Mouse (Mus musculus): ENCODE measurements at regions not wholly inside any gene's neighbourhood (a gene's known extent, or its start where the extent isn't known, plus 50 kb on each side); places are given as distances from the start of the nearest gene placed in this dataset.

DNA sequence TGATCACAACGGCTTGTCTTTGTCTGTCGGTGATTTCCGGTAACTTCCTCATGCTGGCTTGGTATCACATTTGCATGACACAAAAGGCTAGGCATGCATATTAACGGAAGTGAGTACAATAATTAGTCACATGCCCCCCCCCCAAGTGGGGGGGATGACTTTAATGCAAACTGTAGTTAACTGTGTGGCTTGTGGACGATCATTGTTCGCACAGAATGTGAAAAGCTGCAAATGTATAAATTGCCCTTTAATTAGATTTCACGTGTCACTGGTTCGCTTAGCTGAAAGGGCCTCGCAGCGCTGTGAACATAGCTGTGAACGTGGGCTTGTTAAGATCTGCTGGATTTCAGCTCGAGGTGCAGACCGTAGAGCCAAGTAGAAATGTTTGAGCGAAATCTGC, 86.8 kb downstream of the Sox1 start:
- H3K4me1 ChIP-seq (ENCODE audit: control insufficient read depth, insufficient read depth, low read length): no peaks in the 10 kb centered on the region; the same call in 1 of the 2 replicates
- peaks cover 19% of the 10 kb centered on the region for H3K27me3 ChIP-seq (ENCODE audit: control insufficient read depth, insufficient read depth, low read length)
- no peaks in the 10 kb centered on the region for H3K36me3 ChIP-seq (replicated peaks; ENCODE audit: control insufficient read depth, insufficient read depth, low read depth, low read length)
- H3K4me3 ChIP-seq (ENCODE audit: low read depth, low read length): no peak overlapping the region
- H3K9ac ChIP-seq (replicated peaks; ENCODE audit: low read length): no peak overlapping the region
- no peak overlapping the region for H3K4me2 ChIP-seq (ENCODE audit: low read depth, low read length)
- 57% methylated on average over 14 of the region's 14 CpGs for WGBS
- no peak overlapping the region for H3K27ac ChIP-seq (replicated peaks; ENCODE audit: low read depth, low read length)
- no peaks in the 10 kb centered on the region for H3K9me3 ChIP-seq (replicated peaks; ENCODE audit: control insufficient read depth, low read length)
- DNase-seq (ENCODE audit: low spot score) (no peak), ATAC-seq (replicated peaks; ENCODE audit: insufficient number of reproducible peaks, low FRiP score, low TSS enrichment, low read depth) (no peak)

DNA sequence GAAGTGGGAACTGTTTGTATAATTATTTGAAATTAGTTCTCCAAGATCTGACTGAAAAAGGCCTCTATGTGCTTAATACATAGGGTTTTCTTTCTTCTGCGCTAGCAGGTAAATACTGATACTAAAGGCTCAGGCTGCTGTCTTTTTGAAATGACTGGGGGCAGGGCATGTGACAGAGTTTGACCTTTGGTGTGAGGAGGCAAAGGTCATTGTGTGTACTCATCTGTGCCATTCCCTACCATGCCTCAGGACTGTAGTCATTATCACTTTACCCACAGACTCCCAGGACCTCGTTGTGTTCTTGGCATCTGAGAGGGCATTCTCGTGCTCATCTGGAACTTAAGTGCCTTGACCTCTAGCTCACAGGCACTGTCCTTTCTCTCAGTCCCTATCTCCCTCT, 88.5 kb downstream of the Sox1 start:
- Histone ChIP-seq H3K4me1 (ENCODE audit: control insufficient read depth, insufficient read depth, low read length) (no peaks in the 10 kb centered on the region; the same call in 1 of the 2 replicates), H3K9ac (replicated peaks; ENCODE audit: low read length) (no peak overlapping the region), H3K27me3 (ENCODE audit: control insufficient read depth, insufficient read depth, low read length) (peaks cover 8% of the 10 kb centered on the region; the same call in 1 of the 2 replicates), H3K9me3 (replicated peaks; ENCODE audit: control insufficient read depth, low read length) (no peaks in the 10 kb centered on the region), H3K4me3 (ENCODE audit: low read depth, low read length) (no peak overlapping the region), H3K27ac (replicated peaks; ENCODE audit: low read depth, low read length) (no peak overlapping the region), H3K36me3 (replicated peaks; ENCODE audit: control insufficient read depth, insufficient read depth, low read depth, low read length) (no peaks in the 10 kb centered on the region), H3K4me2 (ENCODE audit: low read depth, low read length) (no peak overlapping the region)
- DNase-seq (ENCODE audit: low spot score) (no peak), ATAC-seq (replicated peaks; ENCODE audit: insufficient number of reproducible peaks, low FRiP score, low TSS enrichment, low read depth) (no peak)
- WGBS: 64% methylated on average over 3 of the region's 3 CpGs

DNA sequence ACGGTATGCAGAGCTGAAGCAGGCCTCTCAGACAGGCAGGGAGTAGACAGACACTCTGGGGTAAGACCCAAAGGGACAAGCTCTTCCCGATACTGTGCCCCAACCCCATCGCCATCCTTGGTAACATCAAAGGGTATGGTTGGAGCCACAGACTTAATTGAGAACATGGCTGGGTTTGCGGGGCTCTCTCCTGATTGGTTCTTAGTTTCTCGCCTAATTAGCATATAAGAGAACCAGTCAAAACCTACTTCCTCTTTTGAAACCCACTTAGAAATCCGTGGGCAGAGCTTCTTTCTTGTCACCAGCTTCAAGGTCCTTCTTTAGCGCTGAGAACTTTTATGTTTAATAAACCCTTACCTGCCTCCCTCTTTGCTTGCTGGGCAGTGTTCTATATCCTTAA, 87.5 kb upstream of the Spaca7 start:
- Histone ChIP-seq H3K27me3 (ENCODE audit: control insufficient read depth, insufficient read depth, low read length) (peaks cover 5% of the 10 kb centered on the region; the same call in 1 of the 2 replicates), H3K9me3 (replicated peaks; ENCODE audit: control insufficient read depth, low read length) (no peaks in the 10 kb centered on the region), H3K4me2 (ENCODE audit: low read depth, low read length) (no peak overlapping the region), H3K9ac (replicated peaks; ENCODE audit: low read length) (no peak overlapping the region), H3K36me3 (replicated peaks; ENCODE audit: control insufficient read depth, insufficient read depth, low read depth, low read length) (no peaks in the 10 kb centered on the region), H3K27ac (replicated peaks; ENCODE audit: low read depth, low read length) (no peak overlapping the region), H3K4me3 (ENCODE audit: low read depth, low read length) (no peak overlapping the region), H3K4me1 (ENCODE audit: control insufficient read depth, insufficient read depth, low read length) (no peaks in the 10 kb centered on the region; the same call in 1 of the 2 replicates)
- ATAC-seq (replicated peaks; ENCODE audit: insufficient number of reproducible peaks, low FRiP score, low TSS enrichment, low read depth) (no peak), DNase-seq (ENCODE audit: low spot score) (no peak)
- 83% methylated on average over 7 of the region's 7 CpGs for WGBS

DNA sequence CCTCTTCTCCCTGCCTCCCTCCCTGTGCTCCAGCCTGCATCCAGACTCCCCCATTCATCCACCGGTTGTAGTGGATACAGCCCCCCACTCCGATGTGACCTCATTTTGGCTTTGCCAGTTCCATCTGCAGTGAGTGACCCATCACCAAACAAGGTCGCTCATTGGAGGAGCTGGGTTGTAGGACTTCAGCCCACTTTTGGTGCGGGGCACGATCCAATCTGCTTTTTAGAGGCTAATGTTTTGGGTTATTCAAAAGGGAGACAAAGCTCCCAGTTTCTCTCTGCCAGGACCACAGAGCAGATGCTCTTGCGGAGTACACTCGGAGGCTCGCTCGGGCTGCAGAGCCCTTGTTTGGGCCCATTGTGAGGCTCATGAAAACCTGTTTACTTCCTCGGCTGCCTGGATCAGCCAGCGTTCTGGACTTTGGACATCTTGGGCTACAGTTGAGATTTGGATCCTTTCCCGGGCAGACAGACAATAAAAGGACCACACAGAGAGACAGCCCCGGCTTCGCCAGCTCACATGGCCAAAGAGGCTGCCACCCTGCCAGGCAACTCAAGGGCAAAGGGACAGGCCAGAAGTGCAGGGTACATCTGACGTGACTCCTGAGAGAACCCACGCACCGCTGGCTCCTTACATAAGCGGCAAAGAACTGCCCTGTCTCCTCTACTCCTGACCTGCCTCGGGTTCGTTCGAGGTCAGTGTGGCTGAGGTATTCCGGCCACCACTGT, 86.3 kb upstream of the Spaca7 start:
- 72% methylated on average over 22 of the region's 22 CpGs for WGBS
- Histone ChIP-seq H3K27me3 (ENCODE audit: control insufficient read depth, insufficient read depth, low read length) (peaks cover 2% of the 10 kb centered on the region; the same call in 1 of the 2 replicates), H3K4me3 (ENCODE audit: low read depth, low read length) (no peak overlapping the region), H3K9ac (replicated peaks; ENCODE audit: low read length) (no peak overlapping the region), H3K4me1 (ENCODE audit: control insufficient read depth, insufficient read depth, low read length) (no peaks in the 10 kb centered on the region; the same call in 1 of the 2 replicates), H3K9me3 (replicated peaks; ENCODE audit: control insufficient read depth, low read length) (no peaks in the 10 kb centered on the region), H3K36me3 (replicated peaks; ENCODE audit: control insufficient read depth, insufficient read depth, low read depth, low read length) (no peaks in the 10 kb centered on the region), H3K27ac (replicated peaks; ENCODE audit: low read depth, low read length) (no peak overlapping the region), H3K4me2 (ENCODE audit: low read depth, low read length) (no peak overlapping the region)
- ATAC-seq (replicated peaks; ENCODE audit: insufficient number of reproducible peaks, low FRiP score, low TSS enrichment, low read depth) (0 out of 2 replicates have a peak, but pooled peaks have one; percentile 57), DNase-seq (ENCODE audit: low spot score) (no peak)

DNA sequence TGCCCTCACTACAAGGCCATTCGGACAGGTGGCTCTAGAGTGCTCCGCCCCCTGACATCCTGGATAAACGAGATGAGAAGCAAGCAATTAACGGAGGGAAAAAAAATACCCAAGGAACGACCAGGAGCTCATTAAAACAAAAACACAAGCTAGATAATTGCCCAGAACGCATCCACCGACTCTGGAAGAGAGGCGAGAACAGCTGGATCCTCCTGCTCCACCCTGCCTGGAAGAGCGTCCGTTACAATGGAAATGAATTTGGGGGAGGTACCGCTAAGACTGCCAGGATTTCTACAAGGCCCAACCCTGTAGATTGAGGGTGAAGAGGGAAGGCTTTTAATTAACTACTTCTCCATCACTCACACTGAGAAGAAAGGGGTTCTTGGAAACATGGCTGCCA, 85.6 kb upstream of the Spaca7 start:
- WGBS: 44% methylated on average over 11 of the region's 11 CpGs

DNA sequence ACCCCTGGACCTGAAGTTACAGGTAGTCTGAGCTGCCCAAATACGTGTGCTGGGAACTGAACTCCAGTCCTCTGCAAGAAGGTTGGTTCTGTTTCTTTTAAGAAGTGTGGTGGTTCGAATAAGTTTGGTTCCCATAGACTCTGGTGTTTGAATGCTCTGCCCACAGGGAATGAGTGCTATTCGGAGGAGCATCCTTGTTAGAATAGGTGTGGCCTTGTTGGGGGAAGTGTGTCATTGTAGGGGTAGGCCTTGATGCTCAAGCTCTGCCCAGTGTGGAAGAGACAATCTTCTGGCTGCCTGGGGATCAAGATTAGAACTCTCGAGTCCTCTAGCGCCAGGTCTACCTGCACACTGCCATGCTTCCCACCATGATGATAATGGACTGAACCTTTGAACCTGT, 83.6 kb upstream of the Spaca7 start:
- DNase-seq (ENCODE audit: low spot score): no peak
- no peak overlapping the region for H3K27ac ChIP-seq (replicated peaks; ENCODE audit: low read depth, low read length)
- H3K4me2 ChIP-seq (ENCODE audit: low read depth, low read length): no peak overlapping the region
- H3K9ac ChIP-seq (replicated peaks; ENCODE audit: low read length): no peak overlapping the region
- peaks cover 4% of the 10 kb centered on the region; the same call in 1 of the 2 replicates for H3K27me3 ChIP-seq (ENCODE audit: control insufficient read depth, insufficient read depth, low read length)
- no peaks in the 10 kb centered on the region for H3K9me3 ChIP-seq (replicated peaks; ENCODE audit: control insufficient read depth, low read length)
- ATAC-seq (replicated peaks; ENCODE audit: insufficient number of reproducible peaks, low FRiP score, low TSS enrichment, low read depth): no peak
- H3K36me3 ChIP-seq (replicated peaks; ENCODE audit: control insufficient read depth, insufficient read depth, low read depth, low read length): no peaks in the 10 kb centered on the region
- no peak overlapping the region for H3K4me3 ChIP-seq (ENCODE audit: low read depth, low read length)
- no peaks in the 10 kb centered on the region for H3K4me1 ChIP-seq (ENCODE audit: control insufficient read depth, insufficient read depth, low read length)
- WGBS: 85% methylated on average over 5 of the region's 5 CpGs

More for the DNA sequence above, 85.6 kb upstream of the Spaca7 start:
- no peak overlapping the region for H3K27ac ChIP-seq (replicated peaks; ENCODE audit: low read depth, low read length)
- H3K9ac ChIP-seq (replicated peaks; ENCODE audit: low read length): no peak overlapping the region
- H3K9me3 ChIP-seq (replicated peaks; ENCODE audit: control insufficient read depth, low read length): no peaks in the 10 kb centered on the region
- H3K27me3 ChIP-seq (ENCODE audit: control insufficient read depth, insufficient read depth, low read length): peaks cover 2% of the 10 kb centered on the region; the same call in 1 of the 2 replicates
- H3K36me3 ChIP-seq (replicated peaks; ENCODE audit: control insufficient read depth, insufficient read depth, low read depth, low read length): no peaks in the 10 kb centered on the region
- DNase-seq (ENCODE audit: low spot score) (no peak), ATAC-seq (replicated peaks; ENCODE audit: insufficient number of reproducible peaks, low FRiP score, low TSS enrichment, low read depth) (no peak)
- no peaks in the 10 kb centered on the region; the same call in 1 of the 2 replicates for H3K4me1 ChIP-seq (ENCODE audit: control insufficient read depth, insufficient read depth, low read length)
- no peak overlapping the region for H3K4me2 ChIP-seq (ENCODE audit: low read depth, low read length)
- H3K4me3 ChIP-seq (ENCODE audit: low read depth, low read length): no peak overlapping the region

DNA sequence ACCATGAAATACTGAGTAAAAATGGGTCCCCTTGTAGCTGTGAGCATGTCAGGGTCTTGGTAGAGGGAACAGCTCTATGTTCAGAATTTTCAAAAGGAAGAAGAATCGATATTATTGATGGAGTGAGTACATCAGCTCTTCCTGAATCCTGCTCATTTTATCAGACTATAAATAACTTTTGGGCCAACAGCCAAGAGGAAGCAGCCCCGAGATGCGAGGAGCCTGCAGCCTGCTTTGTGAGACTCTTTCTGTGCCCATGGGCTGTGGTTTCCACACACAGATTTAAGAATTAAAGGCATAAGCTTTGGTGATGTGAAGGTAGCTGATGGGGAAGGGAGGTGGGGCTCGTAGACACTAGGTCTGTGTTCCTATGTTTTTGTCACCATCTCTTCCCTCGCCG, 81.4 kb upstream of the Spaca7 start:
- no peak overlapping the region for H3K4me2 ChIP-seq (ENCODE audit: low read depth, low read length)
- H3K4me1 ChIP-seq (ENCODE audit: control insufficient read depth, insufficient read depth, low read length): no peaks in the 10 kb centered on the region
- H3K27ac ChIP-seq (replicated peaks; ENCODE audit: low read depth, low read length): no peak overlapping the region
- no peaks in the 10 kb centered on the region for H3K36me3 ChIP-seq (replicated peaks; ENCODE audit: control insufficient read depth, insufficient read depth, low read depth, low read length)
- H3K9ac ChIP-seq (replicated peaks; ENCODE audit: low read length): no peak overlapping the region
- ATAC-seq (replicated peaks; ENCODE audit: insufficient number of reproducible peaks, low FRiP score, low TSS enrichment, low read depth) (no peak), DNase-seq (ENCODE audit: low spot score) (no peak)
- 84% methylated on average over 6 of the region's 6 CpGs for WGBS
- no peaks in the 10 kb centered on the region for H3K9me3 ChIP-seq (replicated peaks; ENCODE audit: control insufficient read depth, low read length)
- no peak overlapping the region for H3K4me3 ChIP-seq (ENCODE audit: low read depth, low read length)
- peaks cover 3% of the 10 kb centered on the region; the same call in 1 of the 2 replicates for H3K27me3 ChIP-seq (ENCODE audit: control insufficient read depth, insufficient read depth, low read length)

DNA sequence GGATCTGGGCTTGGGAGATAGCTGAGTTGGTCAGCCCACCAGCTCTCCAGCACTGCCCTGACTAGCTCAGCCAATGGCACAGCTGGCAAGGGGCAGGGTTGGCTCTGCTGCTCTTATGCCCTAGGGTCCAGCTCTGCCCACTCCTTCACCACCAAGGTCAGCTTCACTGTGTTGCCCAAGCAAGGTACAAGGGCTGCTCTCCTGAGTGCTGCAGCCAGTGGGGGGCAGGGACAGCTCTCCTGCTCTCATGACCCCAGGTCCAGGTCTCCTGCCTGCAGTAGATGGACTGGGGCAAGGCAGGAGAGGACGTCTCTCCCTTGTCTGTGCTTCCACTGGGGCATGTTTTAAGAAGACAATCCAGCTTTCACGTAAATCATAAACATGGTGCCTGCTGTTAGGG, 80.4 kb upstream of the Spaca7 start:
- Histone ChIP-seq H3K27ac (replicated peaks; ENCODE audit: low read depth, low read length) (no peak overlapping the region), H3K4me2 (ENCODE audit: low read depth, low read length) (no peak overlapping the region), H3K9me3 (replicated peaks; ENCODE audit: control insufficient read depth, low read length) (no peaks in the 10 kb centered on the region), H3K4me1 (ENCODE audit: control insufficient read depth, insufficient read depth, low read length) (no peaks in the 10 kb centered on the region), H3K36me3 (replicated peaks; ENCODE audit: control insufficient read depth, insufficient read depth, low read depth, low read length) (no peaks in the 10 kb centered on the region), H3K4me3 (ENCODE audit: low read depth, low read length) (no peak overlapping the region), H3K9ac (replicated peaks; ENCODE audit: low read length) (no peak overlapping the region), H3K27me3 (ENCODE audit: control insufficient read depth, insufficient read depth, low read length) (peaks cover 7% of the 10 kb centered on the region)
- ATAC-seq (replicated peaks; ENCODE audit: insufficient number of reproducible peaks, low FRiP score, low TSS enrichment, low read depth) (no peak), DNase-seq (ENCODE audit: low spot score) (no peak)
- WGBS: 54% methylated on average over 2 of the region's 2 CpGs

All from embryonic facial prominence, embryonic 11.5 days (tissue).